Mouse (Mus musculus): ENCODE measurements around the gene Ptpn7. TPM values are rescaled to one million over a fixed set of nuclear protein-coding genes. Genes with fewer than 3 reads are reported as not detected.

The Ptpn7 gene
- total RNA-seq, 2 experiments from 2014 or later = 1.8 to 2.5 TPM

DNA sequence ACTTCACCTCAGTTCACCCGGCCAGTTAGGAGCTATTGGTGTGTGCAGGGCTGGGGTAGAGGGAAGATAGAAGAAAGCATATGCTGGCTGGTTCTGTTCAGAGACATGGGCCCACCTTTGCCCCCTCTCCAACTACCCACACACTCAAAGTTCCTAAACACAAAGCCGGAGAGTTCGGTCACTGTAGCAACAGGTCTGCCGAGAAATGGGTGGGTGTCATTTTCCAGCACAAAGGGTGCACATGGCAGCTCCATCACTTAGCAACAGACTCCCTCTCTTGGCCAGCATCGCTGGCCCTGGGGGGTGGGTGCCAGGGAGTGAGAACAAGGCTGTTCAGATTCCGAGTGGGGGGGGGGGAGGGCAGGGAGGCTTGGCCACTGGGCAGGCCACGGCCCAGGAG lies 26.6 kb downstream of the Ptpn7 start:
- DNase-seq = no peak

GRCm38 (mm10) chr1:135159556-135160123 lies 27.1 kb downstream of the Ptpn7 start:
- no peak for DNase-seq

GRCm38 (mm10) chr1:135160411-135161050 lies 28.0 kb downstream of the Ptpn7 start:
- no peak for DNase-seq

- DNase-seq = no peak
Measured at GRCm38 (mm10) chr1:135162720-135163119, 30.2 kb downstream of the Ptpn7 start.

DNA sequence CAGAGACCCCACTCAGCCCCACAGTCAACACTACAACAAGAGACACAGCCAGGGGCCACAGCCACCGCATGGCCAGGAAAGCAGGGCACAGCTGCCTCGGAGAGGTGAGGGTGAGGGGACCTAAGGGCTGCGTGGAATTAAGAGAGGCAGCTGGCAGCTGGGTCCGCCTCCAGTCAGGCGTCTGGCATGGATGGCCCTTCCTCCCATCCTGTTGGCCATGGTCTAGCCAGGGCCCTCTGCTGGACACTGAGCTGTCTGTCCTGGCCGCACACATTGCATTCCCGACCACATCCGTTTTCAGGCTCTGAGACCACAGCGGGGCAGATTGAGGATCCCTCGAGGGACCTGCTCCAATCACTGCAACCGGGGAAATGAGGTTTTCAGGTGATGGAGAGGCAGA lies 34.9 kb downstream of the Ptpn7 start, which contains the start of gene Gpr37l1:
TSS of gene Gpr37l1 (minus strand) at position 247 of the 400 bp plus-strand sequence.
- DNase-seq = no peak

DNA sequence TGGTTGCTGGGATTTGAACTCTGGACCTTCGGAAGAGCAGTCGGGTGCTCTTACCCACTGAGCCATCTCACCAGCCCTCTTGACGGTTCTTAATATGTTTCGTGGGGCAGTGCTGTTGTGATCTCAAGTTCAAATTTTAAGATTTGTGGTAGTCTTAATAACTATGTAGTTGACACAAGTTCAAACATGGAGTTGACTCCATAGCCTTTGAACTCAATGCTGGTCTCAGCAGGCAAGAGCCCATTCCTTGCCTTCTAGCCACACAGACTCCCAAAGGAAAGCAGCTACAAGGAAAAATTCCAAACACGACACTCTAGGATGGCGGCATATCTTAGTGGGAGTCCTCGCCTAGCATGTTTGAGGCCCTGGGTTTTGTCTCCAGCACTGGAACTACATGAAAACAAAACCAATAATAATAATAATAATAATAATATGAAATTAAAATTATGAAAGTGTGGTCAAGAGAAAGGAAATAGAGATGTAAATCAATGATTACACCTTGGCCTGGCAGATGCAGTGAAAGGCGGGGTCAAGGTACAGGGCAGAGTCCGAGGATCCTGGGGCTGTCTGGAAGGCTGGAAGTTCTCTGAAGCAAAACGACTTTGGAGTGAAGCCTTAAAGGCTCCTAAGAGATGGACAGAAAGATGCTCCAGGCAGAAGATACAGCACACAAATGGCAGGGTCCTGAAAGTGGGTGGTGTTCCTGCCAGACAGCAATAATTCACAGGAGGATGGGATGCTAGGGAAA lies 36.1 kb downstream of the Ptpn7 start:
- no peak for DNase-seq

GRCm38 (mm10) chr1:135169556-135170224 lies 37.2 kb downstream of the Ptpn7 start:
- DNase-seq = peak; percentile 49

GRCm38 (mm10) chr1:135170299-135170698 lies 37.8 kb downstream of the Ptpn7 start:
- peak; percentile 50 for DNase-seq

- no peak for DNase-seq
Measured at GRCm38 (mm10) chr1:135171202-135171601, 38.7 kb downstream of the Ptpn7 start.

GRCm38 (mm10) chr1:135171984-135172383 lies 39.5 kb downstream of the Ptpn7 start:
- peak; percentile 77 for DNase-seq

- no peak for DNase-seq
Measured at GRCm38 (mm10) chr1:135173311-135173710, 40.8 kb downstream of the Ptpn7 start.

DNA sequence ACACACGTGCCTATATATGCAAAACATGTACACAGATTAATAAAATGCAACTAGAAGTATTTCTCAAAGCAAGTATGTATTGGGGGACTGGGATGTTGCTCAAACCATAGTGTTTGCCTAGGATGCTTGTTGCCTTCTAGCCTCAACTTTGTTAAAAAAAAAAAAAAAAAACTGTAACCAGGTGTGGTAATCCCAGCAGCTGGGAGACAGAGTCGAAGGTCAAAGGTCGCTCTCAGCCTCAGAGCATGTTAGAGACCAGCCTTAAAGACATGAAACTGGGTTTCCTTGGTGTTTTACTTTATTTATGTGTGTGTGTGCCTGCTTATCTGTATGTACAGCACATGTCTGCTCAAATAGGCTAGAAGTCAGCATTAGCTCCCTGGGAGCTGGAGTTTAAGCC lies 42.7 kb downstream of the Ptpn7 start:
- DNase-seq = no peak

- no peak for DNase-seq
Measured at GRCm38 (mm10) chr1:135177724-135178123, 45.2 kb downstream of the Ptpn7 start.

- no peak for DNase-seq
Measured at GRCm38 (mm10) chr1:135178863-135179262, 46.4 kb downstream of the Ptpn7 start.

DNA sequence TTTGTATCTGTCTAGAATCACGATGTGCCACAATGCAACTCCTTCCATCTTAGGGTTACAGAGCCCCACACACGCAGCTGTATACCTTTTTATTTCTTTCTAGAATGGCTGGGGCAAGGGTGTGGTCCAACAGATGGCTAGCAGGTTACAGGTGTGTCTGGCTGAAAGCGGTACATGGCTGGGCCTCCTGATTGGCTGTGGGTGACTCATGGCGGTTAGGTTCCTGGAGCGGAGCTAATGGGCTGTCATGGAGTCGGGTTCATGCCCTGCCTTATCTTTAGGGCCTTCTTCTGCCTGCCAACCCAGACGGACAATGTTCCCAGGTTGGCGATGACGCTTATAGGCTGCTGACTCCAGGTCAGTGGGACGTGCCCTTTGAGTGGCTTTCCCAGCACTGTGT lies 48.3 kb downstream of the Ptpn7 start:
- no peak for DNase-seq

DNA sequence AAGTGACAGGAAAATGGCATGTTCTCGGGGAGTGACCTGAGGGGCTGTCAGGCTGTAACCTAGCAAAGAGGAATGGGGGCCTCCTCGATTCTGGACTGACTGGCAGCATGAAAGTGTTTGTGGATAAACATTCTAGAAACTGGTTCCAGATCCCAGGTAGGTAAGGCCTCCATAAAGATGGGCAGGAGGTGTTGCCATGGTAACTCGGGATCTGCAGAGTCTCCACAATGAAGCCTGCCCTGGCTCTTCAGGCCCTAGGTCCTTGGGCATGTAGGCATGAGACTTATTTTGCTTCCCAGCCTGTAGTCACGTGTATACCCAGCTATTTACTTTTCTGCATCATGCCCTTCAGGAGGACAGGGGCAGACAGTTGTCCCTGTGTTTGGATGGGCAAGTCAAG lies 48.8 kb downstream of the Ptpn7 start:
- no peak for DNase-seq

DNA sequence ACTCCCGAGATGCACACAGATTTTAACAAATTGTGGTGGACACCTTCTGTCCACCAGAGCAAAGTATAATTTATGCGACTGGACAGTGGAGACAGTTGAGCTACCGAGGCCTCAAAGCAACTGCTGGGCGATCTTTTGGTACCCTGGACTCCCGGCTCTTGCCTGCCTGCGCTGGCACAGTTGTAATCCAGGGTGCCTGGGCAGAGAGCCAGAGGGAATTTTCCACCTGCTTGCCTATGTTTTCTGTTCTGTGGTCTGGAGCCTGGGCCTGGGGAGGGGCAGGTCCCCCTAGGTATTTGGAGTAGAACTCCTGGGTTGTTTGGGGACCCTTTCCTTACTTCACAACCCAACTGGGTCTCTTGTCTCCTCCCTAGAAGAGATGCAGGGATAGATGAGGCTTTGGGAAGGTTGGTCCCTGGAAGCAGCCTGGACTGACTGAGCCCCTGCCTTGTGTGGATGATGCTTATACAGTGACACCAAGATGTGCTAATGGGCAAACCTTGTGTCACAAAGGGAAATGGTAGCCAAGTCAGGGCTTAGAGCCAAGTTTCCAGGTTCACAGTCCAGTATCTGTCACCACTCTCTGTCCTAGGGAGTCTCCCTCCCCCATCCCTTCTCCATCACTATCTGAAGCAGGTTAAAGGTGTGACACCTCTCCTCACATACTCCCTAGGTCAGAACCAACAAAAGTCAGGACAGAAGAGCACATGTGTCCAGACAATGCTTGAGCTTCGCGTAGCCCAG lies 49.6 kb downstream of the Ptpn7 start:
- DNase-seq = peak; percentile 53

DNA sequence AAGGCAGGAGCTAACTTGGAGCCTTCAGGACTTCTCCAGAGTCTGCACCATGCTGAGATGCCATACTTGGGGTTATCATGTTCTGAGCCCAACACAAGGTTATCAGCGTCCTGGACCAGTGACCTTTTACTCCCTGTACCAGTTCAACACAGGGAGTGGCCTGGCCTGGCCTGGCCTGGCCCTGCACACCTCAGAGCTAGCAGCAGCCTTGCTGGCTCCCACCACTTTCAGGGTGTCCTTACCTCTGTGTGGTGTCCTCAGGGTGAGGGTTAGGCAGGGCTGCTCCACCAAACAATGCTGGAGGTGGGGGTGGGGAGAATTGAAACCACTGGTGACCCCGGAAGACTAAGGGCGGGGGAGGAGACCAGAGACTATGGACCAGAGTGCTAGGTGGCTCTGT lies 50.5 kb downstream of the Ptpn7 start:
- DNase-seq = no peak

GRCm38 (mm10) chr1:135183448-135183847 lies 50.9 kb downstream of the Ptpn7 start:
- peak; percentile 47 for DNase-seq

GRCm38 (mm10) chr1:135183941-135184570 lies 51.6 kb downstream of the Ptpn7 start:
- DNase-seq = no peak

DNA sequence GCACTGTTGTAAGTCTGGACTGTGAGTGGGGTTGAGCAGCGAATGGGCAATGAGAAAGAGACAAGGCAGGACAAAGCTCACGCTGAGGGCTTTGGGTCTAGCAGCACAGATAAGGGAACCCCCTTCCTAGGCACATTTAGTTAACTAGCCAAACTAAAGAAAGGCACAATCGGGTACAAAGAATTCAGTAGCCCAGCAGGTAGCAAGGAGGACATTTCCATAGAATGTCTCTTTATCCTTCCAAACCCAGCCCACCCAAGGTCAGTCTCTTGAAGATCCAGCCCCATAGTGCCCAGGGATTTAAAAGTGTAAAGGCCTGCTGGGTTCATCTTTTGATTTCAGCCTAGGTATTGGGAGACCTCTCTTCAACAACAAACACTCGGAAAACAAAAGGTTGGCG lies 53.4 kb downstream of the Ptpn7 start:
- no peak for DNase-seq

DNA sequence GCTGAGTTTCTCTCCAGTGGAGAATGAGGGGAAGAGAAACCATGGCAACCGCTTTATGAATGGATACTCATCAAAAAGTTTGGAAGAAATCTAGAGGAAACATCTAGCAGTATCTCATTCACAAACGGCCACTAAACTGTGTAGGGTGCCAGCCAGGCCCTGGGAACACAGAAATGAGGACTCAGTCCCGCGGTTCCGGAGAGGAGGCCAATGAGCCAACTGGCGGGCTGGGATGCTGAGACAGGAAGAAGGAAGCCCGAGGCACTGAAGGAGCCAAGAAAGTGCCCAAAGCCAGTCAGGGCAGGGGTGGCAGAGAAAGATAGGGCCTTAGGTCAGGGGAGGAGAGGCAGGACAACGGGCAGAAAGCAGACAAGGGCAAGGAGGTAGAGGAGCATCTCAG lies 53.9 kb downstream of the Ptpn7 start:
- no peak for DNase-seq

Measured in adrenal gland, postnatal 10 days (tissue).